Mouse (Mus musculus): Measurements from ENCODE around the gene Gm11627. TPM values are rescaled to one million over a fixed set of nuclear protein-coding genes. Genes with fewer than 3 reads are reported as not detected.
"Not testable (repeated sequence)": the region's sequence is repeated elsewhere in the genome, so short reads cannot be mapped to it uniquely, and the experiment has no call there.

The Gm11627 gene
- total RNA-seq (2021): 1 to 10 TPM; 5.0 to 8.7 TPM

- peak; percentile 12 for DNase-seq (ENCODE audit: low spot score in 2 of 2)
- intact Hi-C loops (cut with DNase I): no loop called here
These were observed at the start of gene Gm11627 for GRCm38 (mm10) chr11:102579165-102580033. TSS of gene Gm11627 (minus strand) at chr11:102579461.

DNA sequence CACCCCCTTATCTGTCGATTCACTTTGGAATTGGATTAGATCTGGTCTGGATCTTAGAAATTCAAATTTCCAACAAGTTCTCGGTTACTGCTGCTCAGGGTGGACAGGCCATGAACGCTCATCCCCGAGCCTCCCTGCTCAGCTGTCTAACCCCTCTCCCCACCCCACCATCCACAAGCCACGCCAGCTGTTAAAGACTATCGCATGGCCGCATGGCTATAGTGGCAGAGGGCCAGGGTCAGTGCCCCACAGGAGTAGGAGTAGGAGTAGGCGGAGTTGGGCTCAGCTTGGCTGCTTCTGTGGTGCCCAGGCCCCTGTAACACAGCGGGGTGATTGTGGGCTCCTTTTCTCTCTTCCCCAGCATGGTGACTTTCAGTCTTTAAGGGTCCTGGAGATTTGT lies 49.3 kb upstream of the Gm11627 start:
- DNase-seq (ENCODE audit: low spot score in 2 of 2): no peak
- intact Hi-C loops (cut with DNase I): no loop called here

DNA sequence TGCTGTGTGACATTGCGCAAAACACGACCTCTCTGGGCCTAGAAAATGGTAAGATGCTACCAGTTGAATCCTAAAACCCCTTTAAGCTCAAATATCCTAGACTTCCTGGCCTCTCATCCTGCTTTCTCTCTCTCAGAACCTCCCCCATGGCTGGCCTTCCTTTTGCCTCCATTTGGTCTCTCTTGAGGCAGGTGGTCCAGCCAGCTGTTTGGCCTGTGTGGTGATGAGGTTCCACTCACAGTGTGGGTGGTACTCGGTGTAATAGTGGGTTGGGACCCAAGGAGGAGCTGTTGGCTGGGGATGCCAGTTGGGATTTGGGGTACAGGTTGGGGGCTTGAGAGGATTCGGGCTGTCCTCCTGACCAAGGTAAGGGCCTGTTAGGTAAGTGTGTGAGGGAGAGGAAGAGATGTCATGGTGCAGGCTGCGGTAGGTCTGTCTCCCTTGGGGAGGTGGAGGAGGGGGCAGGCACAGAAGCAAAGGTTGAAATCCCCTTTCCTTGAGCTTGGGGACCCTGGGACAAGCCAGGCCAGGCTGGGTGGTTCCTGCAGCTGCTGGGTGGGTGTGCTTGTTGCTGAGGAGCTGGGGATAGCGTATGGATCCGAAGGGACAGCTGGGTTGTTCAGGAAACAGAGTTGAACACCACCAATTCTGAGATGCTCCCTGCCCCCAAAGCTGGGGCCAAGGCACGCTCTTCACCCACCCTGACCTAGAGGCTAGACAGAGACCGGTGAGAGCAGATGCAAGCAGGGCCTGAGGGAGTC lies 48.1 kb upstream of the Gm11627 start:
- intact Hi-C loops (cut with DNase I): no loop called here
- no peak for DNase-seq (ENCODE audit: low spot score in 2 of 2)

DNA sequence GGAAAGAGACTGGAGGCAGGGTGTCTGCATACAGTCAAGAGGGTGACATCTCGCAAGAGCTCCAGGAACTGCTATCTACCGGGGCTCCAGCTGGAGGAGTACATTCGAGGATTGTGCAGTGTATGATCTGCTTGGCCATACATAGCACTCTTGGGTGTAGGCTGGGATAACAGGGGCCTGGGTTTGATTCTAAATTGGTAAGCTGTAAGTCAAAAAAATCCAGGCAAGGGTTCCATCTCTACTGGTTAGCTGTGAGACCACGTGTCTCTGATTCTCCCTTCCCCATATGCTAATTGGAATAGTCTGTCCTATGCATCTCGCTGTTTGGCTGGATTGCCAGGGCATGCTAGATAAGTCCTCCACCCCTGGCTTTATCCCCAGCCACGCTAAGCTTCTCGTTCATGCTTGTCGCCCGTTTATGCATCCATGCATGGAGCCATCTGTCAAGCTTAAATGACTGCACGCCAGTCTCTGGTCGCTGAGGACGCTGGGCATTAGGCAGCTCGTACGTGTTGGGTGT lies 45.7 kb upstream of the Gm11627 start:
- intact Hi-C loops (cut with DNase I): no loop called here
- no peak for DNase-seq (ENCODE audit: low spot score in 2 of 2)

GRCm38 (mm10) chr11:102623876-102624789 lies 44.9 kb upstream of the Gm11627 start:
- no peak for DNase-seq (ENCODE audit: low spot score in 2 of 2)
- intact Hi-C loops (cut with DNase I): no loop called here

DNA sequence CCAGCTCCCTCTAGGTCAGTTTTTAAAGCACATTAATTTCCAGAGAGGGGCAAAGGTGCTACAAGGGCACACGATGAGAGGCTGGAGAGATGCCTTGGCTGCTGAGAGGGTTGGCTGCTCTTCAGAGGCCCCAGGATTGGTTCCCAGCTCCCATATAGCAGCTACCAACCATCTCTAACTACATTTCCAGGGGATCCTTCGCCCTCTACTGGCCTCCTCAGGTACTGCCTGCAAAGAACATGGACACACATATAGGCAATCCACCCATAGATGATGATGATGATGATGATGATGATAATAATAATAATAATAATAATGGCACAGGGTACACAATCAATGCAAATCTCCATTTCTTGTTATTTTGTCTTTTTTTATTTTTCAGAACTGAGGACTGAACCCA lies 40.2 kb upstream of the Gm11627 start:
- DNase-seq (ENCODE audit: low spot score in 2 of 2): no peak
- intact Hi-C loops (cut with DNase I): no loop called here

DNA sequence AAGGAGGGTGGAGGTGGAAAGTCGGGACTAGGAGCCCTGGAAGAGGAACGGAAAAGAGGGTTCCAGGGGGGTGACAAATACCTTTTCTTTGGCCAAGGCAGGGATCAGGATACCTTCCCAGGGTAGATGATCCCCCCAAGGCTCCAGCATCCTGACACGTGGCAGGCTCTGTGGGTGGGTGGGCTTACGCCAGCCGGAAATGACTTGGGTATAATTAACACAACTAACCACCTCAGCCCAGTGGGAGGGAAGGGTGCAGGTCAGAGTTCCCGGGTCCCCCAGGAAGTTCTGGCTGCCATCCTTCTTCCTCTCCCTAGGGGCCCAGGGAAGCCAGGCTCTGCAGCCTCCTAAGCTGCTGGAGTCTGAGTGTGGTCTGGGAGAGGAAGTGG lies 32.0 kb upstream of the Gm11627 start:
- no peak for DNase-seq (ENCODE audit: low spot score in 2 of 2)
- intact Hi-C loops (cut with DNase I): no loop called here

- DNase-seq (ENCODE audit: low spot score in 2 of 2): no peak
- intact Hi-C loops (cut with DNase I): no loop called here
These were observed 31.5 kb upstream of the Gm11627 start for GRCm38 (mm10) chr11:102610675-102611316.

DNA sequence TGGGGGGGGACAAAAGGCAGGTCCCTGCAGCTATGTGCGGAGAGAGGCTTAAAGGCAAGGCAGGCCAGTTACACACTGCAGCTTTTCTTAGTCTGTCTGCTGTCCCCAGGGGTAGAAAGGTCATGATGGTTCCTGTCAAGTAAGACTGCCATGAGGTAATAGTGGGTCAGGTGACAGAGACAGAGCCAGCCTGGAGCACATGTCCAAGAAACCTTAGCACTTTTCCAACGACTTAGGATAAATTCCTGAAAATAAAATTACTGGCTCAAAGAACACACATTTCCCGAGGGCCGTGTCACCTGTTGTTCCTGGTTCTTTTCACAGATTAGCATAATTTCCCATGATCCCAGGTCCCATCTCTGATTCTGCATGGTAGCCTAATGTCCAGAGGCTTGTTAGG lies 31.0 kb upstream of the Gm11627 start:
- intact Hi-C loops (cut with DNase I): no loop called here
- no peak for DNase-seq (ENCODE audit: low spot score in 2 of 2)

DNA sequence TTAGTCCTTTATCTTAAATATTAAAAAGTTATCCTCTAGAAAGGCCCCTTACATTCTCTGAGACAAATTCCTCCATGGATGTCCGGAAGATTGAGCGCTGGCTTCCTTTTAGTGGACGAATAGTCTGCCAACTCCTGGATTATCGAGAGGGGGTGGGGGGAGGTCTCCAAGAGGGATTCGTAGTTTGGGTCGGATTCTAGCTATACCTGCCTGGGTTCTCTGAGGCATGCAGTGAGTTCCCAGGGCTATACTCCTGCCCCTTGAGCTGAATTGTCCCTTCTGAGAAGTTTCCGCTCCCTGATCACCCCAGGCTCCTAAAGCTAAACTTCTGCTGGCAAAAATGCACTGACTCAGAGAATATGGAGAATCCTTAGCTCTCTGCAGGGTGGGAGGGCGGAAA lies 30.2 kb upstream of the Gm11627 start:
- DNase-seq (ENCODE audit: low spot score in 2 of 2): no peak
- intact Hi-C loops (cut with DNase I): no loop called here

- intact Hi-C loops (cut with DNase I): no loop called here
- no peak for DNase-seq (ENCODE audit: low spot score in 2 of 2)
These were observed 29.4 kb upstream of the Gm11627 start for GRCm38 (mm10) chr11:102608691-102609090.

GRCm38 (mm10) chr11:102607686-102608548 lies 28.7 kb upstream of the Gm11627 start:
- intact Hi-C loops (cut with DNase I): no loop called here
- no peak for DNase-seq (ENCODE audit: low spot score in 2 of 2)

GRCm38 (mm10) chr11:102607201-102607600 lies 27.9 kb upstream of the Gm11627 start:
- intact Hi-C loops (cut with DNase I); DNase-seq (ENCODE audit: low spot score in 2 of 2): not testable (repeated sequence)

GRCm38 (mm10) chr11:102606751-102607171 lies 27.5 kb upstream of the Gm11627 start:
- no peak for DNase-seq (ENCODE audit: low spot score in 2 of 2)
- intact Hi-C loops (cut with DNase I): no loop called here

- no peak for DNase-seq (ENCODE audit: low spot score in 2 of 2)
- intact Hi-C loops (cut with DNase I): no loop called here
These were observed 26.5 kb upstream of the Gm11627 start for GRCm38 (mm10) chr11:102605553-102606416.

GRCm38 (mm10) chr11:102604777-102605552 lies 25.7 kb upstream of the Gm11627 start:
- intact Hi-C loops (cut with DNase I): no loop called here
- peak in 1 of 2 experiments; percentile 57 for DNase-seq (ENCODE audit: low spot score in 2 of 2)

All from left cerebral cortex, postnatal 36 days (tissue).